Mouse (Mus musculus) c-Kit-positive CD71-positive TER-119-positive erythroid progenitor cells, embryonic 14.5 days (primary cell): Measurements from ENCODE around the gene Art3.

ENCODE experiments used
- DNase-seq: peaks from one replicate; pipeline ENCODE4 v3.0.0-alpha.2; 2013; ENCODE audit warnings: low spot score

Gene Art3

GRCm38 (mm10) chr5:92413982-92414375 lies 82.4 kb downstream of the Art3 start:
- DNase-seq, result no peak

GRCm38 (mm10) chr5:92424126-92424525 lies 92.5 kb downstream of the Art3 start:
- no peak for DNase-seq

- no peak for DNase-seq
Measured at GRCm38 (mm10) chr5:92430723-92431122, 99.1 kb downstream of the Art3 start.

- no peak for DNase-seq
Measured at GRCm38 (mm10) chr5:92431611-92432010, 100.0 kb downstream of the Art3 start.

GRCm38 (mm10) chr5:92434070-92434469 lies 102.4 kb downstream of the Art3 start:
- no peak for DNase-seq

GRCm38 (mm10) chr5:92434571-92434985 lies 103.0 kb downstream of the Art3 start:
- no peak for DNase-seq

- DNase-seq, result peak; percentile 95
Measured at GRCm38 (mm10) chr5:92435025-92435584, 103.5 kb downstream of the Art3 start, which contains the start of gene Nup54. Gene Nup54 (minus strand): TSS chr5:92435219.

GRCm38 (mm10) chr5:92438540-92438939 lies 106.9 kb downstream of the Art3 start:
- no peak for DNase-seq

- DNase-seq, result no peak
Measured at GRCm38 (mm10) chr5:92441494-92441893, 109.9 kb downstream of the Art3 start.

- no peak for DNase-seq
Measured at GRCm38 (mm10) chr5:92442914-92443313, 111.3 kb downstream of the Art3 start.

- no peak for DNase-seq
Measured at GRCm38 (mm10) chr5:92445016-92445415, 113.4 kb downstream of the Art3 start.

GRCm38 (mm10) chr5:92446736-92447135 lies 115.1 kb downstream of the Art3 start:
- no peak for DNase-seq

GRCm38 (mm10) chr5:92452876-92453275 lies 121.2 kb downstream of the Art3 start:
- DNase-seq, result no peak

- DNase-seq, result no peak
Measured at GRCm38 (mm10) chr5:92457410-92457809, 125.8 kb downstream of the Art3 start.

GRCm38 (mm10) chr5:92458726-92459125 lies 127.1 kb downstream of the Art3 start:
- DNase-seq, result no peak

GRCm38 (mm10) chr5:92461321-92461720 lies 129.7 kb downstream of the Art3 start:
- peak; percentile 34 for DNase-seq
